Mouse (Mus musculus): ENCODE data around the gene Eif3a. TPM values are rescaled to one million over a fixed set of nuclear protein-coding genes. Genes with fewer than 3 reads are reported as not detected.

Eif3a gene
- polyA plus RNA-seq, 2 experiments: 95.1 to 96.1 TPM

- Histone ChIP-seq H3K4me3 (ENCODE audit: insufficient read depth in 1 of 2, low read depth in 2 of 2, low read length in 2 of 2) (no peak overlapping the region), H3K27me3 (ENCODE audit: control insufficient read depth, insufficient read depth, low read length) (no peaks in the 10 kb centered on the region), H3K4me2 (ENCODE audit: low read depth) (no peak overlapping the region), H3K9me3 (ENCODE audit: control insufficient read depth, low read length) (no peaks in the 10 kb centered on the region), H3K4me1 (replicated peaks; ENCODE audit: control insufficient read depth in 2 of 2, insufficient read depth in 2 of 2, low read length in 1 of 2) (no peaks in the 10 kb centered on the region), H3K9ac (replicated peaks) (no peak overlapping the region), H3K36me3 (replicated peaks; ENCODE audit: control insufficient read depth, insufficient read depth, low read depth) (peaks cover 88% of the 10 kb centered on the region), H3K27ac (no peak overlapping the region)
- no peak for ATAC-seq (ENCODE audit: insufficient read depth)
- WGBS (ENCODE audit: insufficient replicate concordance): 75% methylated on average over 6 of the region's 6 CpGs
- DNase-seq (ENCODE audit: low read depth in 3 of 3, low spot score in 3 of 3): no peak
- TF ChIP-seq EP300 (IDR thresholded peaks at IDR 0.05; ENCODE audit: low read depth) (no peak), CTCF (IDR thresholded peaks at IDR 0.05; ENCODE audit: low read depth) (no peak)
These were observed 17.1 kb downstream of the Eif3a start for GRCm38 (mm10) chr19:60773366-60773765.

GRCm38 (mm10) chr19:60758896-60759835 lies 31.3 kb downstream of the Eif3a start:
- Histone ChIP-seq H3K9me3 (ENCODE audit: control insufficient read depth, low read length) (no peaks in the 10 kb centered on the region), H3K27me3 (ENCODE audit: control insufficient read depth, insufficient read depth, low read length) (peaks cover 13% of the 10 kb centered on the region), H3K4me3 (ENCODE audit: insufficient read depth in 1 of 2, low read depth in 2 of 2, low read length in 2 of 2) (no peak overlapping the region), H3K4me1 (replicated peaks; ENCODE audit: control insufficient read depth in 2 of 2, insufficient read depth in 2 of 2, low read length in 1 of 2) (peaks cover 7 to 8% of the 10 kb centered on the region in 2 experiments), H3K4me2 (ENCODE audit: low read depth) (no peak overlapping the region; the same call in 1 of the 2 replicates), H3K27ac (no peak overlapping the region), H3K36me3 (replicated peaks; ENCODE audit: control insufficient read depth, insufficient read depth, low read depth) (peaks cover 29% of the 10 kb centered on the region), H3K9ac (replicated peaks) (no peak overlapping the region)
- DNase-seq (ENCODE audit: low read depth in 3 of 3, low spot score in 3 of 3) (no peak), ATAC-seq (ENCODE audit: insufficient read depth) (no peak)
- 72% methylated on average over 4 of the region's 4 CpGs for WGBS (ENCODE audit: insufficient replicate concordance)
- TF ChIP-seq CTCF (IDR thresholded peaks at IDR 0.05; ENCODE audit: low read depth) (no peak), EP300 (IDR thresholded peaks at IDR 0.05; ENCODE audit: low read depth) (no peak)

- peak overlapping the region; percentile 47 for H3K9ac ChIP-seq (replicated peaks)
- peak overlapping the region; percentile 50 to 70 for H3K4me3 ChIP-seq (ENCODE audit: insufficient read depth in 1 of 2, low read depth in 2 of 2, low read length in 2 of 2)
- WGBS (ENCODE audit: insufficient replicate concordance): 4% methylated on average over 25 of the region's 25 CpGs
- ATAC-seq (ENCODE audit: insufficient read depth) (no peak), DNase-seq (ENCODE audit: low read depth in 3 of 3, low spot score in 3 of 3) (peak in 1 of 3 experiments; percentile 22)
- no peak for TF ChIP-seq EP300 (IDR thresholded peaks at IDR 0.05; ENCODE audit: low read depth)
- TF ChIP-seq CTCF (IDR thresholded peaks at IDR 0.05; ENCODE audit: low read depth): no peak
- H3K27me3 ChIP-seq (ENCODE audit: control insufficient read depth, insufficient read depth, low read length): peaks cover 13% of the 10 kb centered on the region
- no peaks in the 10 kb centered on the region for H3K9me3 ChIP-seq (ENCODE audit: control insufficient read depth, low read length)
- H3K36me3 ChIP-seq (replicated peaks; ENCODE audit: control insufficient read depth, insufficient read depth, low read depth): peaks cover 11% of the 10 kb centered on the region
- H3K27ac ChIP-seq: no peak overlapping the region
- H3K4me1 ChIP-seq (replicated peaks; ENCODE audit: control insufficient read depth in 2 of 2, insufficient read depth in 2 of 2, low read length in 1 of 2): peaks cover 7 to 8% of the 10 kb centered on the region in 2 experiments
- peak overlapping the region; percentile 89 for H3K4me2 ChIP-seq (ENCODE audit: low read depth)
These were observed 33.2 kb downstream of the Eif3a start for GRCm38 (mm10) chr19:60757099-60757785.

- Histone ChIP-seq H3K36me3 (replicated peaks; ENCODE audit: control insufficient read depth, insufficient read depth, low read depth) (peaks cover 7% of the 10 kb centered on the region), H3K9ac (replicated peaks) (peak overlapping the region; percentile 47), H3K9me3 (ENCODE audit: control insufficient read depth, low read length) (no peaks in the 10 kb centered on the region), H3K27ac (no peak overlapping the region), H3K27me3 (ENCODE audit: control insufficient read depth, insufficient read depth, low read length) (peaks cover 13% of the 10 kb centered on the region), H3K4me2 (ENCODE audit: low read depth) (peak overlapping the region; percentile 89), H3K4me3 (ENCODE audit: insufficient read depth in 1 of 2, low read depth in 2 of 2, low read length in 2 of 2) (peak overlapping the region; percentile 50 to 70), H3K4me1 (replicated peaks; ENCODE audit: control insufficient read depth in 2 of 2, insufficient read depth in 2 of 2, low read length in 1 of 2) (peaks cover 7 to 8% of the 10 kb centered on the region in 2 experiments)
- under 1% methylated on average over 111 of the region's 115 CpGs for WGBS (ENCODE audit: insufficient replicate concordance)
- ATAC-seq (ENCODE audit: insufficient read depth): peak; percentile 49
- TF ChIP-seq EP300 (IDR thresholded peaks at IDR 0.05; ENCODE audit: low read depth) (no peak), CTCF (IDR thresholded peaks at IDR 0.05; ENCODE audit: low read depth) (no peak; the same call in 1 of the 2 replicates)
- peak in 1 of 3 experiments; percentile 22 for DNase-seq (ENCODE audit: low read depth in 3 of 3, low spot score in 3 of 3)
These were observed 34.0 kb downstream of the Eif3a start for GRCm38 (mm10) chr19:60756192-60757098.

Data from liver, embryonic 14.5 days (tissue).